In genomic region chr10:95814351-95814750, GRCm38 (mm10) we compare ENCODE assay signal across 35 mouse cellular contexts. TPM values are rescaled to one million over a fixed set of nuclear protein-coding genes. Genes with fewer than 3 reads are reported as not detected.
"Had no signal": no experiment of that assay in that cellular context is flagged by ENCODE, and none has a peak within 500 bp of the region (broad histone marks: within the 10 kb centered on the region; RNA-seq: fewer than 3 reads in every experiment).

No protein-coding gene starts in this region.

- ATAC-seq: forebrain, embryonic 13.5 days; forebrain, embryonic 14.5 days; forebrain, embryonic 15.5 days; forebrain, embryonic 16.5 days; forebrain, postnatal 0 days had no signal

- H3K4me3 ChIP-seq: embryonic facial prominence, embryonic 10.5 days; embryonic facial prominence, embryonic 12.5 days; embryonic facial prominence, embryonic 13.5 days; embryonic facial prominence, embryonic 15.5 days; erythroblast, embryonic 14.5 days; forebrain, embryonic 10.5 days; forebrain, embryonic 12.5 days; forebrain, embryonic 13.5 days; forebrain, embryonic 15.5 days; gastrocnemius, adult 2 months; heart, adult 2 months had no signal

- H3K27me3 ChIP-seq: embryonic facial prominence, embryonic 12.5 days; embryonic facial prominence, embryonic 13.5 days; embryonic facial prominence, embryonic 15.5 days; forebrain, embryonic 12.5 days; forebrain, embryonic 13.5 days; forebrain, embryonic 15.5 days had no signal

- H3K4me1 ChIP-seq: embryonic facial prominence, embryonic 12.5 days; embryonic facial prominence, embryonic 13.5 days; embryonic facial prominence, embryonic 15.5 days had no signal

- H3K4me2 ChIP-seq: embryonic facial prominence, embryonic 12.5 days; embryonic facial prominence, embryonic 13.5 days; embryonic facial prominence, embryonic 15.5 days; forebrain, embryonic 12.5 days; forebrain, embryonic 13.5 days; forebrain, embryonic 15.5 days had no signal

- H3K36me3 ChIP-seq: embryonic facial prominence, embryonic 10.5 days; embryonic facial prominence, embryonic 12.5 days; embryonic facial prominence, embryonic 13.5 days; embryonic facial prominence, embryonic 15.5 days; forebrain, embryonic 10.5 days; forebrain, embryonic 12.5 days; forebrain, embryonic 15.5 days had no signal

- H3K9me3 ChIP-seq: embryonic facial prominence, embryonic 10.5 days; embryonic facial prominence, embryonic 12.5 days; embryonic facial prominence, embryonic 13.5 days; embryonic facial prominence, embryonic 15.5 days; forebrain, embryonic 10.5 days; forebrain, embryonic 12.5 days; forebrain, embryonic 13.5 days; forebrain, embryonic 15.5 days had no signal

- H3K9ac ChIP-seq: embryonic facial prominence, embryonic 12.5 days; embryonic facial prominence, embryonic 13.5 days; embryonic facial prominence, embryonic 15.5 days; forebrain, embryonic 12.5 days; forebrain, embryonic 13.5 days; forebrain, embryonic 15.5 days; forebrain, postnatal 0 days had no signal

- DNase-seq: cerebellum, adult 2 months; cerebellum, adult 8-10 months; cerebellum, adult 9-10 months; cerebellum, adult 9-11 months; cerebellum, postnatal 10 days; cerebellum, postnatal 14 days; cerebellum, postnatal 25 days; cerebellum, postnatal 36 days; embryo, embryonic 11 days; forebrain, postnatal 0 days; gastrocnemius, adult 2 months; gastrocnemius, postnatal 10 days; gastrocnemius, postnatal 14 days; gastrocnemius, postnatal 25 days; gastrocnemius, postnatal 36 days; heart, adult 18-20 months; heart, adult 2 months had no signal

- H3K27ac ChIP-seq: embryonic facial prominence, embryonic 10.5 days; embryonic facial prominence, embryonic 12.5 days; embryonic facial prominence, embryonic 13.5 days; embryonic facial prominence, embryonic 15.5 days; forebrain, embryonic 10.5 days; forebrain, embryonic 12.5 days; forebrain, embryonic 13.5 days; forebrain, embryonic 15.5 days; gastrocnemius, adult 2 months; heart, adult 2 months had no signal

RNA-seq across cellular contexts. Expression of gene Gm33543, which starts 28.4 kb away (rescaled TPM):
- total RNA-seq: common myeloid progenitor, adult 5-6 weeks; forebrain, postnatal 0 days; gastrocnemius, postnatal 4 days; granulocyte monocyte progenitor cell, adult 5-6 weeks had no signal
- polyA plus RNA-seq: cerebellum, adult 2 months; embryonic facial prominence, embryonic 10.5 days; embryonic facial prominence, embryonic 11.5 days; embryonic facial prominence, embryonic 12.5 days; embryonic facial prominence, embryonic 13.5 days; embryonic facial prominence, embryonic 14.5 days; erythroblast, embryonic 14.5 days; forebrain, embryonic 10.5 days; forebrain, embryonic 11.5 days; forebrain, embryonic 12.5 days; forebrain, embryonic 13.5 days; forebrain, embryonic 14.5 days; forebrain, embryonic 15.5 days; forebrain, embryonic 16.5 days; forebrain, postnatal 0 days; frontal cortex, adult 2 months had no signal
